Mouse (Mus musculus): Measurements from ENCODE around the gene Gm3238. TPM values are rescaled to one million over a fixed set of nuclear protein-coding genes. Genes with fewer than 3 reads are reported as not detected.
"Not testable (repeated sequence)": the region's sequence is repeated elsewhere in the genome, so short reads cannot be mapped to it uniquely, and the experiment has no call there.

The Gm3238 gene
- total RNA-seq, 1 experiment, result not detected

DNA sequence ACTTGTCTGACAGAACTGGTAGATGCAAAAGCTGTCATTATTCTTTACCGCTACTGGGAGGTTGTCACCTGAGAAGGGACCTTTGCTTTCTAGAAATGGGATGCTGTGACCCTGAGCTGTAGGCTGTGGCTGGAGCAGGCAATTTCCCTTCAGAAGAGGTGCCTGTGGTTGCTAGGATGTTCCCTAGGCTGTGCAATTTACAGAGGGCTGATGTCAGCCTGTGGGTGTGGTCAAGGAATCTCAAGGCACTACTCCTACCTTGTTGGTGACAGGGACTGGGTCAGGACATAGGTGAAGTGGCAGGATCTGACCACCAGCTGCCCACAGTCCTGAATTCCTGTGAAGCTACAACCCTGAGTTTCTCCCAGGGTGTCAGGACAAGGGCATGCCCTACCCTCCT, 1.4 kb downstream of the Gm3238 start:
- in situ Hi-C loops (cut with MboI; ENCODE audit: low sequenced_read_pairs in 2 of 2, unreplicated experiment in 2 of 2), result no loop called here
- Histone ChIP-seq H3K4me1 (ENCODE audit: control insufficient read depth in 2 of 2, insufficient read depth in 2 of 2, low read length in 2 of 2, poor library complexity in 1 of 2) (no peaks in the 10 kb centered on the region), H3K4me3 (ENCODE audit: insufficient read depth in 1 of 2, low read depth in 1 of 2, low read length in 2 of 2, poor library complexity in 1 of 2, severe bottlenecking in 1 of 2) (no peak overlapping the region), H3K9ac (ENCODE audit: insufficient read depth, low read depth, low read length, poor library complexity, severe bottlenecking) (no peak overlapping the region), H3K27ac (ENCODE audit: insufficient read depth, low read depth, low read length, poor library complexity, severe bottlenecking) (no peak overlapping the region), H3K36me3 (ENCODE audit: control insufficient read depth, insufficient read depth, low read length, poor library complexity, severe bottlenecking) (no peaks in the 10 kb centered on the region), H3K9me3 (ENCODE audit: control insufficient read depth, insufficient read depth, low read depth, low read length) (no peaks in the 10 kb centered on the region)
- TF ChIP-seq ZNF384 (IDR thresholded peaks at IDR 0.05; ENCODE audit: low read depth, low read length), result no peak
- no peak for TF ChIP-seq CHD2 (IDR thresholded peaks at IDR 0.05; ENCODE audit: low read depth, low read length)
- TF ChIP-seq ZC3H11A (IDR thresholded peaks at IDR 0.05; ENCODE audit: borderline replicate concordance, low read depth, low read length), result no peak
- no peak for TF ChIP-seq HCFC1 (IDR thresholded peaks at IDR 0.05; ENCODE audit: borderline replicate concordance, insufficient read depth, low read length)
- TF ChIP-seq MAFK (IDR thresholded peaks at IDR 0.05; ENCODE audit: insufficient read depth, low read depth, low read length), result no peak
- no peak for DNase-seq (ENCODE audit: low read depth, low spot score)

DNA sequence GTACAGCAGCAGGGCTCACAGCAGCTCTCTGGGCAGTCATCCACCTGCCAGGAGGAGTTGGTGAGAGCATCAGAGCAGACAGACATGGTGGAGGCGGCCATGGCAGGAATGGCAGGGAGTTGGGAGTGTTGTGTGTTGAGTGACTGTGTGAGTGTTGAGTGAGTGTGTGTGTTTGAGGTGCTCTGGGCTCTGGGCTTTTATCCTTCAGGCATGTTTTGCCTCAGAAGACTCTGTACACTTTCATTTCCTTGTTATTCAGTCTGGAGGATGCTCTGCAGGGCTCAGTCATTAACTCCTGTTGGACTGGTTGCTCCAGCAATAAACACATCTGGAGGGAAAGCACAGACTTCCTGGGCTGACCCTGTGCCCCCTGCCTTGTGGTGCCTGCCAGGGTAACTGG, 11.5 kb downstream of the Gm3238 start, which contains the start of gene Gm3233:
TSS of gene Gm3233 (minus strand) at position 101 of the 400 bp plus-strand sequence.
- H3K4me3 ChIP-seq (ENCODE audit: insufficient read depth in 1 of 2, low read depth in 1 of 2, low read length in 2 of 2, poor library complexity in 1 of 2, severe bottlenecking in 1 of 2); DNase-seq (ENCODE audit: low read depth, low spot score); H3K27ac ChIP-seq (ENCODE audit: insufficient read depth, low read depth, low read length, poor library complexity, severe bottlenecking); H3K36me3 ChIP-seq (ENCODE audit: control insufficient read depth, insufficient read depth, low read length, poor library complexity, severe bottlenecking); H3K4me1 ChIP-seq (ENCODE audit: control insufficient read depth in 2 of 2, insufficient read depth in 2 of 2, low read length in 2 of 2, poor library complexity in 1 of 2); in situ Hi-C loops (cut with MboI; ENCODE audit: low sequenced_read_pairs in 2 of 2, unreplicated experiment in 2 of 2); H3K9ac ChIP-seq (ENCODE audit: insufficient read depth, low read depth, low read length, poor library complexity, severe bottlenecking); H3K9me3 ChIP-seq (ENCODE audit: control insufficient read depth, insufficient read depth, low read depth, low read length): not testable (repeated sequence)

DNA sequence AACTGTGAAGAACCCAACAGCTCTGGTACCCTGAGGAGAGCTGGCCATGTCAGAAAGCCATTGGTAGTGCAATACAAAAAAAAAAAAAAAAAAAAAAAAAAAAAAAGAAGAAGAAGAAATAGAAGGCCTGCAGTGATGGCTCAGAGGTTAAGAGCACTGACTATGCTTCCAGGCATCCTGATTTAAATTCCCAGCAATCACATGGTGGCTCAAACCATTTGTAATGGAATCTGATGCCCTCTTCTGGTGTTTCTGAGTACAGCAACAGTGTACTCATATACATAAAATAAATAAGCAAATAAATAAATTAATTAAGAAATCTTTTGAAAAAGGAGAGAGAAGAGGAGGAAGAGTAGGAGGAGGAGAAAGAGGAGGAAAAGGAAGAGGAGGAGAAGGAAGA, 17.7 kb downstream of the Gm3238 start:
- Histone ChIP-seq H3K4me3 (ENCODE audit: insufficient read depth in 1 of 2, low read depth in 1 of 2, low read length in 2 of 2, poor library complexity in 1 of 2, severe bottlenecking in 1 of 2) (no peak overlapping the region), H3K4me1 (ENCODE audit: control insufficient read depth in 2 of 2, insufficient read depth in 2 of 2, low read length in 2 of 2, poor library complexity in 1 of 2) (no peaks in the 10 kb centered on the region), H3K36me3 (ENCODE audit: control insufficient read depth, insufficient read depth, low read length, poor library complexity, severe bottlenecking) (no peaks in the 10 kb centered on the region), H3K27ac (ENCODE audit: insufficient read depth, low read depth, low read length, poor library complexity, severe bottlenecking) (no peak overlapping the region), H3K9me3 (ENCODE audit: control insufficient read depth, insufficient read depth, low read depth, low read length) (no peaks in the 10 kb centered on the region), H3K9ac (ENCODE audit: insufficient read depth, low read depth, low read length, poor library complexity, severe bottlenecking) (no peak overlapping the region)
- TF ChIP-seq ZC3H11A (IDR thresholded peaks at IDR 0.05; ENCODE audit: borderline replicate concordance, low read depth, low read length) (no peak), CHD2 (IDR thresholded peaks at IDR 0.05; ENCODE audit: low read depth, low read length) (no peak), ZNF384 (IDR thresholded peaks at IDR 0.05; ENCODE audit: low read depth, low read length) (peak; percentile 57; the same call in 1 of the 2 replicates), HCFC1 (IDR thresholded peaks at IDR 0.05; ENCODE audit: borderline replicate concordance, insufficient read depth, low read length) (no peak)
- in situ Hi-C loops (cut with MboI; ENCODE audit: low sequenced_read_pairs in 2 of 2, unreplicated experiment in 2 of 2), result no loop called here
- no peak for DNase-seq (ENCODE audit: low read depth, low spot score)

DNA sequence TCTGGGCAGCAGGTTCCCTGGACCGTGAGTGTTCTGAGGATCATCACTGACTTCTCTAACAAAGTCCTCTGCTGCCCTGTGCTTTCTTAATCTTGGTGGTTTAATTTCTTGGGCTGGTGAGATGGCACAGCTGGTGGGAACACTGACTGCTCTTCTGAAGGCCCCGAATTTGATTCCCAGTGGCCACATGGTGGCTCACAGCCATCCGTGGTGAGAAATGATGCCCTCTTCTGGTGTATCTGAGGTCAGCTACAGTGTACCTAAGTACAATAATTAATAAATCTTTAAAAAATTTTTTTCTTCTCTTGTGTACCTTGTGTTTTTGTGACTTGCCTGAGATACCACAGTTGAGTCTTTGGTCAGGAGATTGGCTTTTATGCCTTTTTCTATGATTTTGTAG, 18.8 kb downstream of the Gm3238 start:
- in situ Hi-C loops (cut with MboI; ENCODE audit: low sequenced_read_pairs in 2 of 2, unreplicated experiment in 2 of 2); H3K9ac ChIP-seq (ENCODE audit: insufficient read depth, low read depth, low read length, poor library complexity, severe bottlenecking); H3K4me3 ChIP-seq (ENCODE audit: insufficient read depth in 1 of 2, low read depth in 1 of 2, low read length in 2 of 2, poor library complexity in 1 of 2, severe bottlenecking in 1 of 2); H3K27ac ChIP-seq (ENCODE audit: insufficient read depth, low read depth, low read length, poor library complexity, severe bottlenecking); H3K36me3 ChIP-seq (ENCODE audit: control insufficient read depth, insufficient read depth, low read length, poor library complexity, severe bottlenecking); H3K9me3 ChIP-seq (ENCODE audit: control insufficient read depth, insufficient read depth, low read depth, low read length); DNase-seq (ENCODE audit: low read depth, low spot score); H3K4me1 ChIP-seq (ENCODE audit: control insufficient read depth in 2 of 2, insufficient read depth in 2 of 2, low read length in 2 of 2, poor library complexity in 1 of 2): not testable (repeated sequence)

DNA sequence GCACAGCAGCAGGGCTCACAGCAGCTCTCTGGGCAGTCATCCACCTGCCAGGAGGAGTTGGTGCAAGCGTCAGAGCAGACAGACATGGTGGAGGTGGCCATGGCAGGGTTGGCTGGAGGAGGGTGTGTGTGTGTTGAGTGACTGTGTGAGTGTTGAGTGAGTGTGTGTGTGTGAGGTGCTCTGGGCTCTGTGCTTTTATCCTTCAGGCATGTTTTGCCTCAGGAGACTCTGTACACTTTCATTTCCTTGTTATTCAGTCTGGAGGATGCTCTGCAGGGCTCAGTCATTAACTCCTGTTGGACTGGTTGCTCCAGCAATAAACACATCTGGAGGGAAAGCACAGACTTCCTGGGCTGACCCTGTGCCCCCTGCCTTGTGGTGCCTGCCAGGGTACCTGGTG, 19.9 kb downstream of the Gm3238 start, which contains the start of gene Gm9736:
TSS of gene Gm9736 (minus strand) at position 101 of the 400 bp plus-strand sequence.
- H3K4me3 ChIP-seq (ENCODE audit: insufficient read depth in 1 of 2, low read depth in 1 of 2, low read length in 2 of 2, poor library complexity in 1 of 2, severe bottlenecking in 1 of 2); H3K4me1 ChIP-seq (ENCODE audit: control insufficient read depth in 2 of 2, insufficient read depth in 2 of 2, low read length in 2 of 2, poor library complexity in 1 of 2); H3K9me3 ChIP-seq (ENCODE audit: control insufficient read depth, insufficient read depth, low read depth, low read length); H3K9ac ChIP-seq (ENCODE audit: insufficient read depth, low read depth, low read length, poor library complexity, severe bottlenecking); DNase-seq (ENCODE audit: low read depth, low spot score); in situ Hi-C loops (cut with MboI; ENCODE audit: low sequenced_read_pairs in 2 of 2, unreplicated experiment in 2 of 2); H3K27ac ChIP-seq (ENCODE audit: insufficient read depth, low read depth, low read length, poor library complexity, severe bottlenecking); H3K36me3 ChIP-seq (ENCODE audit: control insufficient read depth, insufficient read depth, low read length, poor library complexity, severe bottlenecking): not testable (repeated sequence)

DNA sequence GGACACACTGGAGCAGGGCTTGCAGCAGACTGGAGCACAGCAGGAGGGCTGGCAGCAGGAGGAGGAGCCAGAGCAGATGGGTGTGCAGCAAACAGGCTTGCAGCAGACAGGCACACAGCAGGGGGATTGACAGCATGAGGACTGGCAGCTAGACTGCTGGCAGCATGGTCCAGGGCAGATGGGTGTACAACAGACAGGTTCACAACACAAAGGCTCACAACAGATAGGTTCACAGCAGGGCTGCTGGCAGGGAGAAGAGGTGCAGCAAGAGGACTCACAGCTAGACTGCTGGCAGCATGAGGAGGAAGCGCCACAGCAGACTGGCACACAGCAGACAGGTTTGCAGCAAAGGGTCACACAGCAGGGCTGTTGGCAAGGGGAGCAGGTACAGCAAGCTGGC, 20.4 kb downstream of the Gm3238 start:
- H3K36me3 ChIP-seq (ENCODE audit: control insufficient read depth, insufficient read depth, low read length, poor library complexity, severe bottlenecking); H3K9me3 ChIP-seq (ENCODE audit: control insufficient read depth, insufficient read depth, low read depth, low read length); H3K27ac ChIP-seq (ENCODE audit: insufficient read depth, low read depth, low read length, poor library complexity, severe bottlenecking); in situ Hi-C loops (cut with MboI; ENCODE audit: low sequenced_read_pairs in 2 of 2, unreplicated experiment in 2 of 2); H3K4me1 ChIP-seq (ENCODE audit: control insufficient read depth in 2 of 2, insufficient read depth in 2 of 2, low read length in 2 of 2, poor library complexity in 1 of 2); H3K4me3 ChIP-seq (ENCODE audit: insufficient read depth in 1 of 2, low read depth in 1 of 2, low read length in 2 of 2, poor library complexity in 1 of 2, severe bottlenecking in 1 of 2); DNase-seq (ENCODE audit: low read depth, low spot score); H3K9ac ChIP-seq (ENCODE audit: insufficient read depth, low read depth, low read length, poor library complexity, severe bottlenecking): not testable (repeated sequence)

DNA sequence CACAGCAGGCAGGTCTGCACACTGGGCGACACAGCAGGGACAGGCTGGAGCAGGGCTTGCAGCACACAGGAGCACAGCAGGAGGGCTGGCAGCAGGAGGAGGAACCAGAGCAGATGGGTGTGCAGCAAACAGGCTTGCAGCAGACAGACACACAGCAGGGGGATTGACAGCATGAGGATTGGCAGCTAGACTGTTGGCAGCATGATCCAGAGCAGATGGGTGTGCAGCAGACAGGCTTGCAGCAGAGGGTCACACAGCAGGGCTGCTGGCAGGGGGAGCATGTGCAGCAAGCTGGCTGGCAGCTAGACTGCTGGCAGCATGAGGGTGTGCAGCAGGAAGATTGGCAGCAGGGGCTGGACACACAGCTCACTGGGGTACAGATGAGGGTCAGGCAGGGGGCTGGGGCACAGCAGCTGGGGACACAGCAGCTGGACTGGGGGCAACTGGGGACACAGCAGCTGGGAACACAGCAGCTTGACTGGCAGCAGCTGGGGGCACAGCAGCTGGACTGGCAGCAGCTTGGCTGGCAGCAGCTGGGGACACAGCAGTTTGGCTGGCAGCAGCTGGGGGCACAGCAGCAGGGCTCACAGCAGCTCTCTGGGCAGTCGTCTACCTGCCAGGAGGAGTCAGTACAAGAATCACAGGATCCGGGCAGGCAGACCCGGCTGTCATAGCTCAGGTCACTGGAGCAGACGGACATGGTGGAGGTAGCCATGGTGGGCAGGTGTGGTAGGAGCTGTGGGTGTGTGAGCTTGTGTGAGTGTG, 29.0 kb downstream of the Gm3238 start, which contains the start of gene Gm18596:
TSS of gene Gm18596 (minus strand) at position 715 of the 765 bp plus-strand sequence.
- H3K9me3 ChIP-seq (ENCODE audit: control insufficient read depth, insufficient read depth, low read depth, low read length); in situ Hi-C loops (cut with MboI; ENCODE audit: low sequenced_read_pairs in 2 of 2, unreplicated experiment in 2 of 2); H3K4me3 ChIP-seq (ENCODE audit: insufficient read depth in 1 of 2, low read depth in 1 of 2, low read length in 2 of 2, poor library complexity in 1 of 2, severe bottlenecking in 1 of 2); H3K27ac ChIP-seq (ENCODE audit: insufficient read depth, low read depth, low read length, poor library complexity, severe bottlenecking); H3K36me3 ChIP-seq (ENCODE audit: control insufficient read depth, insufficient read depth, low read length, poor library complexity, severe bottlenecking); H3K4me1 ChIP-seq (ENCODE audit: control insufficient read depth in 2 of 2, insufficient read depth in 2 of 2, low read length in 2 of 2, poor library complexity in 1 of 2); DNase-seq (ENCODE audit: low read depth, low spot score); H3K9ac ChIP-seq (ENCODE audit: insufficient read depth, low read depth, low read length, poor library complexity, severe bottlenecking): not testable (repeated sequence)
